Mouse (Mus musculus) neural tube, embryonic 10.5 days (tissue): ENCODE measurements at regions not wholly inside any gene's neighbourhood (a gene's known extent, or its start where the extent isn't known, plus 50 kb on each side); places are given as distances from the start of the nearest gene placed in this dataset.
A peak's percentile ranks its signal among the peaks of the same experiment; 100 is the strongest.
"Not testable (repeated sequence)": the region's sequence is repeated elsewhere in the genome, so short reads cannot be mapped to it uniquely, and the experiment has no call there.

Experiments
- DNase-seq: peaks from one replicate; pipeline ENCODE4 v3.0.0-alpha.2; 2017; ENCODE audit warnings: low spot score; ENCODE audit errors: extremely low spot score

GRCm38 (mm10) chrX:19903962-19904930 is 155.1 kb upstream of the Chst7 start:
- DNase-seq = peak; percentile 14

- peak; percentile 16 for DNase-seq
These were observed 152.6 kb upstream of the Chst7 start for GRCm38 (mm10) chrX:19906646-19907371.

GRCm38 (mm10) chrX:19917001-19917400 is 142.4 kb upstream of the Chst7 start:
- no peak for DNase-seq

GRCm38 (mm10) chrX:19929376-19929775 is 130.0 kb upstream of the Chst7 start:
- DNase-seq = not testable (repeated sequence)

DNA sequence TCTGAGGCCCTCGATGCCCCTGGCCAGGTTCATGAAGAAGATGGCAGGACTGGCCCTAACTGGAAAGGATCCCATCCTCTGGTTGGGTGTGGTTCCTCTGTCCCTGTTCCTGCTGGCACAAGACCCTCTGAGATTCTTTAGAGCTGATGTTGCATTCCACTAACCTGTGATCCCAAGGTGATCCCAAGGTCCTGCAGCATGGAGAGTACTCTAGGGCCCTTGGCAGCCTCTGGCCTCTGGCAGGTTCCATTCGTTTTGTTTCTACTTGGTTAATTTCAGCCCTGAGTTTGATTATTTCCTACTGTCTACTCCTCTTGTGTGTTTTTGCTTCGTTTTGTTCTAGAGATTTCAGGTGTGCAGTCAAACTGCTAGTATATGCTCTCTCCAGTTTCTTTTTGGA is 129.5 kb upstream of the Chst7 start:
- DNase-seq = no peak

DNA sequence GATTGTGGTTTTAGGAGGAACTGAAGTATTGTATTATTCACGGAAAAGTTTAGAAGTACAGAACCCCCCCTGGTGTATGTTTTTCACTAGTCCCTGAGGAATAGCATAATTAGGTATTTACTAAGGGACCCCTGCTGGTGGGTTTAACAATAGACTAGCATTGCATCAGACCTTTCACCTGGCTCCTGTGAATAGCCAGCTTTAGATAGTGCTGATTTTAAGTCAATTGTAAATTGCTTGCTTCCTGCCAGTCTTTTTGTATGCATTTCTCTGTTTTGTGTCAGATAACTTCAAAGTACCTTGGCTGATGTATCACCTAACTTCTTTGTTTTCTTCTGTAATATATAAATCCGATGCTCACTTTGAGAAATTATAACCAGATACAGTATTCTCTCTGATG is 116.1 kb upstream of the Chst7 start:
- no peak for DNase-seq
